Mouse (Mus musculus) ES-E14 (cell line): ENCODE data around the gene Ina. TPM values are rescaled to one million over a fixed set of nuclear protein-coding genes. Genes with fewer than 3 reads are reported as not detected.

Source experiments
- DNase-seq: peaks from one replicate; pipeline ENCODE4 v3.0.0-alpha.2; 2013; ENCODE audit warnings: low read depth, low spot score
- H3K27ac ChIP-seq: 2 replicates; pipeline ENCODE4 v1.5.1; 2012; ENCODE audit warnings: low read depth, mild to moderate bottlenecking, low read length, moderate library complexity, mixed read lengths; ENCODE audit not compliant: poor library complexity, insufficient read depth, severe bottlenecking
- H3K36me3 ChIP-seq: 2 replicates; pipeline ENCODE4 v1.6.1; 2012; ENCODE audit warnings: mild to moderate bottlenecking, low read length, moderate library complexity, mixed read lengths; ENCODE audit not compliant: control insufficient read depth, poor library complexity, insufficient read depth, severe bottlenecking
- H3K4me1 ChIP-seq, 2 experiments: fragments of 150-350 bp in 1 of 2; sonication (generic) in 1 of 2; 2 replicates each; pipeline ENCODE4 v1.6.1; 2012; ENCODE audit warnings: low read length in 2 of 2, mild to moderate bottlenecking in 1 of 2, mixed read lengths in 1 of 2; ENCODE audit not compliant: control insufficient read depth in 2 of 2, insufficient read depth in 2 of 2, poor library complexity in 1 of 2
- H3K4me3 ChIP-seq, 2 experiments: fragments of 150-350 bp in 1 of 2; sonication (generic) in 1 of 2; 2 replicates each; pipeline ENCODE4 v1.5.1; 2012; ENCODE audit warnings: low read length in 2 of 2, low read depth in 1 of 2, mild to moderate bottlenecking in 1 of 2, mixed read lengths in 1 of 2; ENCODE audit not compliant: insufficient read depth in 1 of 2, poor library complexity in 1 of 2, severe bottlenecking in 1 of 2
- H3K9ac ChIP-seq: 2 replicates; pipeline ENCODE4 v1.6.1; 2012; ENCODE audit warnings: low read depth, mild to moderate bottlenecking, low read length, mixed read lengths; ENCODE audit not compliant: poor library complexity, insufficient read depth, severe bottlenecking
- H3K9me3 ChIP-seq: fragments of 150-350 bp; sonication (generic); 2 replicates; pipeline ENCODE4 v1.6.1; 2012; ENCODE audit warnings: low read depth, mild to moderate bottlenecking, low read length; ENCODE audit not compliant: control insufficient read depth, insufficient read depth
- CHD2 ChIP-seq: IDR thresholded peaks from 2 replicates; pipeline ENCODE4 v1.6.1; 2014; ENCODE audit warnings: mild to moderate bottlenecking, low read depth, low read length, inconsistent platforms
- HCFC1 ChIP-seq: IDR thresholded peaks from 2 replicates; pipeline ENCODE4 v1.6.1; 2012; ENCODE audit warnings: low read length, inconsistent platforms, borderline replicate concordance; ENCODE audit not compliant: insufficient read depth
- MAFK ChIP-seq: IDR thresholded peaks from 2 replicates; pipeline ENCODE4 v1.6.1; 2014; ENCODE audit warnings: mild to moderate bottlenecking, low read depth, low read length, inconsistent platforms; ENCODE audit not compliant: insufficient read depth
- ZC3H11A ChIP-seq: IDR thresholded peaks from 2 replicates; pipeline ENCODE4 v1.6.1; 2012; ENCODE audit warnings: low read depth, mild to moderate bottlenecking, inconsistent platforms, low read length, borderline replicate concordance
- ZNF384 ChIP-seq: IDR thresholded peaks from 2 replicates; pipeline ENCODE4 v1.6.1; 2012; ENCODE audit warnings: low read depth, low read length, inconsistent platforms
- in situ Hi-C, 2 experiments: fragments of 600-800 bp; cut with MboI; formaldehyde crosslinking; loops; one replicate each; pipeline ENCODE4 v1.15.1; 2025; ENCODE audit warnings: low sequenced_read_pairs in 2 of 2, inconsistent platforms in 1 of 2; ENCODE audit not compliant: unreplicated experiment in 2 of 2
- total RNA-seq: library from RNA; depleted of rRNA; stranded (reverse); fragments of 300-350 nt; gene quantifications from 2 replicates; pipeline ENCODE4 v1.2.3, GENCODE M21; 2012

Ina gene
- total RNA-seq, 1 experiment: 9.8 TPM

DNA sequence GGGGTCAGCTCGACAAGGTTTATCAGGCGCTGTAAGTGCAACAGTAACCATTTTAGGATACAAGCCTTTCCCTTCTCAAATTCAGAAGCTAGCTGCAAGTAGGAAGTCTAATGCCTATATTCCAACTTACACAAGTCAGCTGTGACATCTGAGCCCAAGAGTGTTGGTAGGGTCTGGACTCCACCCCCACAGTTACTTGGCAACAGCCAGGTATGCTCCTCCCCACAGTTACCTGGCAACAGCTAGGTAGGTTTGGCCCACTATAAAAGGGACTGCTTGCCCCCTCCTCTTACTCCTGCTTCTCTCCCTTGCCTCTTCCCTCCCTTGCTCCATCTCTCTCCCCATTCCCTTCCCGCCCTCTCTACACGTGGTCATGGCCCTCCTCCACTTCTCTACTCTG is 34.6 kb downstream of the Ina start:
- in situ Hi-C loops: no loop called here
- peak overlapping the region in 1 of 2 experiments; percentile 85; a peak in 2 of 4 replicates for H3K4me3 ChIP-seq
- H3K27ac ChIP-seq: no peak overlapping the region
- no peak for TF ChIP-seq HCFC1
- no peak for TF ChIP-seq MAFK
- no peak for TF ChIP-seq ZC3H11A
- H3K9ac ChIP-seq: peak overlapping the region; percentile 50; the same call in 1 of the 2 replicates
- no peak for DNase-seq
- peaks cover 25% of the 10 kb centered on the region for H3K36me3 ChIP-seq
- no peaks in the 10 kb centered on the region for H3K9me3 ChIP-seq
- H3K4me1 ChIP-seq: peaks cover 12 to 15% of the 10 kb centered on the region in 2 experiments

DNA sequence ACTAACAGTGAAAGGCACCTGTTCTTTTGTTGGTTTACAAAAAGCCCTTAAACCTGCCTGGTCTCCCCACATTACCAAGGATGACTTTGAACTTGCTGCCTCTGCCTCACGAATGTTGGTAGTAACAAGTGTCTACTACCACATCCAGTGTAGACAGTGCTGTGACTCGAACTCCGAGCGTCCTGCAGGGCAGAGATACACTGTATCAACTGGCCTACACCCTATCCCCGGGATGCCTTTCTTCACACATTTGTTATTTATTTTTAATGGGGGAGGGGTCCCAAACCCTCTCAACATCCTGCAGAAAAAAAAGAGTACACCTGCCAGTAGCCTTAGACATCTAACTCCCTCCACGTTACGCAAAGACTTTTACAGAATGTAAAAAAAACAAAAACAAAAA is 35.3 kb downstream of the Ina start:
- in situ Hi-C loops: no loop called here

DNA sequence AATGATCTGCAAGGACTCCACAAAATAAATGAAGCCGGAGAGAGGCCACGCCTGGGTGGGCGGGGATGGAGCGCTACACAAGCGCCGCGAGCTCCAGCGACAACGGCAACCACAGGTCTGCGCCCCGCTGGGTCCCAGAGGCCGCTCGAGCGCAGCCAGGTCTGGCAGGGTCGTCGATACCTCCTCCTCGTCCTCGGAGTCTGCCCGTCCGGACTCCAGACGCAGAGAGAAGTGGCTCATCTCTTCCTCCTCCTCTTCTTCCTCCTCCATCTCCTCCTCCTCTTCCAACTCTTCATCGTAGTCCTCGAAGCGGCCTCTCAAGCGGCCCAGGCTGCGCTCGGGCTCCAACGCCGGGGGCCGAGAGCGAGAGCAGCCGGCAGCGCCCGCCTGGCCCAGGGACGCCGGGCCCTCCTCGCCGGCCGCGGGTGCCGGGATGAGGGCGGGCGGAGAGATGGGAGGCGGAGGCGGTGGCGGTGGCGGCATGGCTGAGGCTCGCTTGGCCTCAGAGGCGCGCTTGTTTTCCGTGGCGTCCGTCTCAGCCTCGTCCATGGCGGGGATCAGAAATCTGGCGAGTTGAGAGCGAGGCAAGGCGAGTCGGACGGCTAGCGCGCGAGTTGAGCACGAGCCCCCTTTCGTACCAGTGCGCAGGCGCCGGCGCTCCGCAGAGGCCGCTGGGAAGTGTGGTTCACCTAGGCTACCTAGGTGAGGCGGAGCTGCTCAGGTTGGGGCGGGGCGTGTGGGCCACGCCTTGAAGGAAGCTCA is 36.0 kb downstream of the Ina start, which contains the start of gene Pcgf6:
Gene Pcgf6, minus strand, starts transcription at position 636 of the 762 bp plus-strand sequence.
- in situ Hi-C loops: no loop called here
- DNase-seq: peak; percentile 85
- H3K9ac ChIP-seq: peak within 1 kb of the TSS; percentile 97
- H3K4me3 ChIP-seq: peak within 1 kb of the TSS; percentile 85 to 95
- no peaks in the 10 kb centered on the region for H3K9me3 ChIP-seq
- peak within 1 kb of the TSS; percentile 88 for H3K27ac ChIP-seq
- H3K4me1 ChIP-seq: peaks cover 12 to 14% of the 10 kb centered on the region in 2 experiments
- peaks cover 18% of the 10 kb centered on the region for H3K36me3 ChIP-seq
- no peak for TF ChIP-seq ZC3H11A
- no peak for TF ChIP-seq ZNF384
- peak; percentile 90 for TF ChIP-seq HCFC1
- no peak for TF ChIP-seq MAFK
- TF ChIP-seq CHD2: 0 out of 2 replicates have a peak, but pooled peaks have one; percentile 21

More for the DNA sequence above, 35.3 kb downstream of the Ina start:
- peak overlapping the region; percentile 85 to 95 for H3K4me3 ChIP-seq
- TF ChIP-seq ZNF384 (no peak), ZC3H11A (no peak), CHD2 (no peak), HCFC1 (no peak), MAFK (no peak)
- peak overlapping the region; percentile 97; the same call in 1 of the 2 replicates for H3K9ac ChIP-seq
- no peak for DNase-seq
- peaks cover 21% of the 10 kb centered on the region for H3K36me3 ChIP-seq
- no peaks in the 10 kb centered on the region for H3K9me3 ChIP-seq
- peaks cover 12 to 14% of the 10 kb centered on the region in 2 experiments for H3K4me1 ChIP-seq
- H3K27ac ChIP-seq: no peak overlapping the region

DNA sequence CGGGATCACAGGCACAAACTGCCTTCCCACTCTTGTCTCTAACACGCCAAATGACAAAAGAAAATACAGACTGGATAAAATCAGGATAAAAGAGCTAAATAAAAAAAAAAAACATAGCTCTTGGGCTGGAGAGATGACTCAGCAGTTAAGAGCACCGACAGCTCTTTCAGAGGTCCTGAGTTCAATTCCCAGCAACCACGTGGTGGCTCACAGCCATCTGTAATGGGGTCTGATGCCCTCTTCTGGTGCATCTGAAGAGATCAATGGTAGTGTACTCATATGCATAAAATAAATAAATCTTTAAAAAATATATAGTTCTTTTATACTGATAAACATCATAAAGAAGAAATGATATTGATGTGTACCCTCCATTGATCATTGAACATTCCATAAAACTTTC is 38.4 kb downstream of the Ina start:
- no peak for TF ChIP-seq CHD2
- TF ChIP-seq ZC3H11A: no peak
- TF ChIP-seq HCFC1: no peak
- no peak for TF ChIP-seq ZNF384
- TF ChIP-seq MAFK: peak; percentile 72; the same call in 1 of the 2 replicates
- Histone ChIP-seq H3K4me1 (peaks cover 6 to 7% of the 10 kb centered on the region in 2 experiments; a peak in 3 of 4 replicates), H3K27ac (no peak overlapping the region), H3K36me3 (peaks cover 4% of the 10 kb centered on the region), H3K9me3 (no peaks in the 10 kb centered on the region), H3K9ac (no peak overlapping the region), H3K4me3 (no peak overlapping the region)
- in situ Hi-C loops: no loop called here
- DNase-seq: no peak
